Mouse (Mus musculus): ENCODE measurements around the gene Cct5. TPM values are rescaled to one million over a fixed set of nuclear protein-coding genes. Genes with fewer than 3 reads are reported as not detected.

Cct5 gene
- polyA plus RNA-seq, 1 experiment from 2014 or later = 362 TPM

GRCm38 (mm10) chr15:31562847-31563246, 38.8 kb downstream of the Cct5 start:
- Histone ChIP-seq H3K9ac (no peak overlapping the region), H3K36me3 (no peaks in the 10 kb centered on the region), H3K9me3 (0 out of 2 replicates have a peak, but pooled peaks cover 4% of the 10 kb centered on the region), H3K27me3 (replicated peaks) (no peaks in the 10 kb centered on the region), H3K4me2 (no peak overlapping the region), H3K4me1 (peaks cover 19% of the 10 kb centered on the region), H3K4me3 (no peak overlapping the region), H3K27ac (replicated peaks) (no peak overlapping the region)
- ATAC-seq (ENCODE audit: extremely low read depth, insufficient number of reproducible peaks, low FRiP score, low TSS enrichment) = no peak
- WGBS = 23% methylated on average over 8 of the region's 8 CpGs

- H3K27ac ChIP-seq (replicated peaks) = no peak overlapping the region
- H3K36me3 ChIP-seq = no peaks in the 10 kb centered on the region
- H3K4me1 ChIP-seq = peaks cover 18% of the 10 kb centered on the region
- no peak overlapping the region for H3K4me2 ChIP-seq
- H3K9ac ChIP-seq = no peak overlapping the region
- 95% methylated on average over 4 of the region's 4 CpGs for WGBS
- no peak overlapping the region for H3K4me3 ChIP-seq
- ATAC-seq (ENCODE audit: extremely low read depth, insufficient number of reproducible peaks, low FRiP score, low TSS enrichment) = no peak
- H3K27me3 ChIP-seq (replicated peaks) = no peaks in the 10 kb centered on the region
- 0 out of 2 replicates have a peak, but pooled peaks cover 4% of the 10 kb centered on the region for H3K9me3 ChIP-seq
Measured at GRCm38 (mm10) chr15:31561976-31562375, 39.6 kb downstream of the Cct5 start.

GRCm38 (mm10) chr15:31561390-31561789, 40.2 kb downstream of the Cct5 start:
- H3K27ac ChIP-seq (replicated peaks) = no peak overlapping the region
- no peak overlapping the region for H3K4me2 ChIP-seq
- no peaks in the 10 kb centered on the region for H3K27me3 ChIP-seq (replicated peaks)
- no peaks in the 10 kb centered on the region for H3K36me3 ChIP-seq
- no peak overlapping the region for H3K4me3 ChIP-seq
- H3K9ac ChIP-seq = no peak overlapping the region
- peaks cover 18% of the 10 kb centered on the region for H3K4me1 ChIP-seq
- 80% methylated on average over 6 of the region's 6 CpGs for WGBS
- H3K9me3 ChIP-seq = 0 out of 2 replicates have a peak, but pooled peaks cover 4% of the 10 kb centered on the region
- ATAC-seq (ENCODE audit: extremely low read depth, insufficient number of reproducible peaks, low FRiP score, low TSS enrichment) = no peak

- 80% methylated on average over 2 of the region's 2 CpGs for WGBS
- Histone ChIP-seq H3K4me3 (no peak overlapping the region), H3K36me3 (no peaks in the 10 kb centered on the region), H3K9ac (no peak overlapping the region), H3K9me3 (0 out of 2 replicates have a peak, but pooled peaks cover 3% of the 10 kb centered on the region), H3K4me1 (no peaks in the 10 kb centered on the region), H3K4me2 (no peak overlapping the region), H3K27ac (replicated peaks) (no peak overlapping the region), H3K27me3 (replicated peaks) (no peaks in the 10 kb centered on the region)
- ATAC-seq (ENCODE audit: extremely low read depth, insufficient number of reproducible peaks, low FRiP score, low TSS enrichment) = no peak
Measured at GRCm38 (mm10) chr15:31554855-31555254, 46.7 kb downstream of the Cct5 start.

GRCm38 (mm10) chr15:31550381-31550780, 51.2 kb downstream of the Cct5 start:
- Histone ChIP-seq H3K9ac (no peak overlapping the region), H3K27ac (replicated peaks) (no peak overlapping the region), H3K4me3 (no peak overlapping the region), H3K27me3 (replicated peaks) (no peaks in the 10 kb centered on the region), H3K4me2 (no peak overlapping the region), H3K9me3 (no peaks in the 10 kb centered on the region), H3K4me1 (peaks cover 4% of the 10 kb centered on the region), H3K36me3 (no peaks in the 10 kb centered on the region)
- 76% methylated on average over 4 of the region's 4 CpGs for WGBS
- no peak for ATAC-seq (ENCODE audit: extremely low read depth, insufficient number of reproducible peaks, low FRiP score, low TSS enrichment)

- no peak for ATAC-seq (ENCODE audit: extremely low read depth, insufficient number of reproducible peaks, low FRiP score, low TSS enrichment)
- no peaks in the 10 kb centered on the region for H3K36me3 ChIP-seq
- 67% methylated on average over 5 of the region's 5 CpGs for WGBS
- no peak overlapping the region for H3K4me2 ChIP-seq
- no peaks in the 10 kb centered on the region for H3K27me3 ChIP-seq (replicated peaks)
- H3K4me1 ChIP-seq = peaks cover 32% of the 10 kb centered on the region
- no peak overlapping the region for H3K9ac ChIP-seq
- no peaks in the 10 kb centered on the region for H3K9me3 ChIP-seq
- no peak overlapping the region for H3K4me3 ChIP-seq
- H3K27ac ChIP-seq (replicated peaks) = no peak overlapping the region
Measured at GRCm38 (mm10) chr15:31547421-31547820, 54.2 kb downstream of the Cct5 start.

- Histone ChIP-seq H3K9ac (no peak overlapping the region), H3K9me3 (no peaks in the 10 kb centered on the region), H3K27ac (replicated peaks) (no peak overlapping the region), H3K4me3 (no peak overlapping the region), H3K4me1 (peaks cover 41% of the 10 kb centered on the region), H3K36me3 (no peaks in the 10 kb centered on the region), H3K27me3 (replicated peaks) (no peaks in the 10 kb centered on the region), H3K4me2 (no peak overlapping the region)
- WGBS = 81% methylated on average over 6 of the region's 6 CpGs
- ATAC-seq (ENCODE audit: extremely low read depth, insufficient number of reproducible peaks, low FRiP score, low TSS enrichment) = no peak
Measured at GRCm38 (mm10) chr15:31546291-31546690, 55.3 kb downstream of the Cct5 start.

- Histone ChIP-seq H3K4me1 (peaks cover 48% of the 10 kb centered on the region), H3K4me3 (no peak overlapping the region), H3K9me3 (no peaks in the 10 kb centered on the region), H3K4me2 (no peak overlapping the region), H3K9ac (no peak overlapping the region), H3K27me3 (replicated peaks) (no peaks in the 10 kb centered on the region), H3K36me3 (no peaks in the 10 kb centered on the region), H3K27ac (replicated peaks) (peak overlapping the region; percentile 36; the same call in 1 of the 2 replicates)
- 26% methylated on average over 1 of the region's 1 CpGs for WGBS
- ATAC-seq (ENCODE audit: extremely low read depth, insufficient number of reproducible peaks, low FRiP score, low TSS enrichment) = no peak
Measured at GRCm38 (mm10) chr15:31545058-31545457, 56.5 kb downstream of the Cct5 start.

GRCm38 (mm10) chr15:31543246-31543645, 58.4 kb downstream of the Cct5 start:
- Histone ChIP-seq H3K4me2 (peak overlapping the region; percentile 36), H3K4me3 (no peak overlapping the region), H3K27ac (replicated peaks) (peak overlapping the region; percentile 69; the same call in 1 of the 2 replicates), H3K27me3 (replicated peaks) (no peaks in the 10 kb centered on the region), H3K4me1 (peaks cover 58% of the 10 kb centered on the region), H3K36me3 (no peaks in the 10 kb centered on the region), H3K9me3 (no peaks in the 10 kb centered on the region), H3K9ac (no peak overlapping the region)
- 0 out of 2 replicates have a peak, but pooled peaks have one; percentile 19 for ATAC-seq (ENCODE audit: extremely low read depth, insufficient number of reproducible peaks, low FRiP score, low TSS enrichment)
- 6% methylated on average over 3 of the region's 3 CpGs for WGBS

GRCm38 (mm10) chr15:31542013-31542958, 59.3 kb downstream of the Cct5 start:
- no peak overlapping the region for H3K4me3 ChIP-seq
- ATAC-seq (ENCODE audit: extremely low read depth, insufficient number of reproducible peaks, low FRiP score, low TSS enrichment) = no peak
- 15% methylated on average over 10 of the region's 10 CpGs for WGBS
- peak overlapping the region; percentile 69 for H3K27ac ChIP-seq (replicated peaks)
- no peaks in the 10 kb centered on the region for H3K27me3 ChIP-seq (replicated peaks)
- peaks cover 58% of the 10 kb centered on the region for H3K4me1 ChIP-seq
- H3K9me3 ChIP-seq = no peaks in the 10 kb centered on the region
- H3K4me2 ChIP-seq = peak overlapping the region; percentile 36
- H3K9ac ChIP-seq = peak overlapping the region; percentile 65
- no peaks in the 10 kb centered on the region for H3K36me3 ChIP-seq

All from heart, embryonic 13.5 days (tissue).